Mouse (Mus musculus): Measurements from ENCODE around the gene Osbpl5.
A peak's percentile ranks its signal among the peaks of the same experiment; 100 is the strongest.

Osbpl5 gene

DNA sequence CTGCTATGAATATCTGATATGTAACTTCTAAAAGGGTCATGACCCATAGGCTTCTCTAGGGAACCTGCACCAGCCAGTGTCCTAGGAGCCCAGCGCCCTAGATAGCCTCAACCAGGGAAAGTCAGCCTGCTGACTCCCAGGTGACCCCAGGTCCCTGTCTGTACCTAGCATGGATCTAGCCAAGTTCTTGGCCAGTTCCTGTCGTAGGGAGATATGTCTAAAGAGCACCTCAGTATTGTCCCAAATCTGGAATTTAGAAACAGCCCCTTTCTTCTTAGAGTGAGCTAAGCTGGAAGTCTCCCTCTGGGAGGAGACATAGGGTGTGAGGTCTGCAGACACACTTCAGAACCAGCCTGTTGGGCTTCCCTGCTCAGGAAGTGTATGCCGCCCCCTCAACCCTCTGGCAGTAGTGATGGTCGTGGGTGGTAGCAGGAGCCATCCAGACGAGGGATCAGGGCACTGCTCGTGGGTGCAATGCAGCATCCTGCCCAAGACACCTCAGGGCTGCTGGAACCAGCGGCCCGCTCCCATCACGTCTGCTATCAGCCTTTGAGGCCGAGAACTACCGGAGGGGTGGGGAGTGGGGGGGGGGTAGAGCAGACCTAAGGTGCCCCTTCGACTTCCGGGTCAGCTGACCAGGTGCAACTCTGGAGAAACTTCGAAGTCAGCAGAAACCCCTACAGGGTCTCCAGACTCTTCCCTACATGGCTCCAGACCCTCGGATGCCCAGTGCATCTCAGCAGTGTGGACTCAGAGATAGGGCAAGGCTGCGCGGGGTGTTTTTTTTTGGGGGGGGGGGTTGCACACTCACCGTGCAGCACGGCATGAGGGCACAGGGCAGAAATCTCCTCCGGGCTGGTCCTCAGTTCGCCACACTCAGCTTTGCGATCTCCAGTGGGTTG is at the start of gene Osbpl5:
Gene Osbpl5 (minus strand): TSS at position 861 of the 902 bp plus-strand sequence.
- DNase-seq (ENCODE audit: low read depth, low spot score), result peak; percentile 44

DNA sequence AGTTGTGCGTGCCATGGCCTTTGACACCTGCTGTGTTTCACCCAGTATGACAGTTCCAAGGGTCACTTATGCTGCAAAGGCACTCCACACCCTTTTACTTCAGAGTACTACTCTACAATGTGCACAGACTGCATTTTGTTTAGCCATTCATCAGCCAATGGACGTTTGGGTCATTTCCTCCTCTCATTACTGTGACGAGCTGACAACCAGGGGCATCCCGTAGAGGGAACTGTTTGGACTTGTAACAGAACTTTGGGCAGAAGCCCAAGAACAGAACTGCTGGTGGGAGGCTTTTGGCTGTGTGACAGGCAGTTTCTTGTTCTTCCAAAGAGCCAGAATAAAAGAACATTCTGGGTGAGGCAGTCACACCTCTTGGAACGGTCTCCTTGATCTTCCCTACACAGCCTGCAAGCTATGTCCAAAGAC is 48.4 kb upstream of the Osbpl5 start:
- no peak for DNase-seq (ENCODE audit: low read depth, low spot score)

DNA sequence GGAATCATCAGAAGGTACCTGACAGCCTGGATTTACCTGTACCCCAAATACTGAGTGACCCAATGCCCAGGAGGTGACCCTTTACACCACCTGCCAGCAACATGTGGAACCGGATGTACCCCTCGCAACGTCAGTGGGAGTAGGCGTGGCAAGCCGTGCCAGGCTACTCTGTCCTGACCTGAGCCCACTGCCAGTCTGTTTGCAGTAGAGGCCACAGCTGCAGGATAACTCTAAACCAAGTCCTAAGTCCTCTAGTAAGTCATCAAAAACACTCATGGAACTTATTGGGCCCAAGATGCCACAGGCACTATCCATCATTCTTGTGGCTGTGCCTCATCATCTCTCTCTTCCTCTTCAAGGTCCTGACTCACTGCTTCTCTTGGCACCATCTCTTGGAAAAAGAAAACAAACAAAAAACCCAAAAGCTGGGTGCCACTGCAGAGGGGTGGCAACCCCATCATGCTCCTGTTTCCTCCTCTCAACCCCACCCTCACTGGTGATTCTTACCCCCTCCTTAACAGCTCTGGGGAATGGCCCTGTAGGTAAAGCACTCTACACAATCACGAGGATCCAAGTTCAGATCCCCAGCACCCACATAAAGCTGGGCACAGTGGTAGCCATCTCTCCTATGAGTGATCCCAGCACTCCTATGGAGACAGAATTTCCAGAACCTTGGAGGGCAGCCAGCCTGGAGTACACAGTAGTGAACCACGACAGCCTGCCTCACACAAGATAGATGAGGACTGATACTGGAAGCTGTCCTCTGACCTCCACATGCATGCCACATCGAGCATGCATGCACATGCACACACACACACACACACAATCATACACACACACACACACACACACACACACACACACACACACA is 44.6 kb upstream of the Osbpl5 start:
- DNase-seq (ENCODE audit: low read depth, low spot score), result no peak

- DNase-seq (ENCODE audit: low read depth, low spot score), result no peak
Observed at GRCm38 (mm10) chr7:143800770-143801169, 44.0 kb upstream of the Osbpl5 start.

- no peak for DNase-seq (ENCODE audit: low read depth, low spot score)
Observed at GRCm38 (mm10) chr7:143798783-143799182, 42.0 kb upstream of the Osbpl5 start.

DNA sequence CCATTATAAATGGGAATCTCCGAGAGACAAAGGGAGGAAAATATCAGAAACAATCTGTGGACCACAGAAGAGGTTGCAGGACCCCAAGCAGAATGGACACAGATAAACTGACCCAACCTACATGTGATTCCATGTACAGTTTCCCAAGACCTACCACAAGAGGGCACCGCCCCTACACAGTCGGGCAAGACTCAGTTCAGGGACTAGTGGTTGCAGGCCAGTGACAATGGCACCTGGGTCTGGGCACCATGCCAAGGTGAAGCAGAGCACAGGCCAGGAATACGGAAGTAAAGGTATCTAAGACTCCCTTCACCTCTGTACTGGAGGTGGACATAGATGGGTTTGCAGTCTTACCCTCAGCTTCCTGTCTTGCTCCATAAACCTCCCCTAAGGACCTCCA is 36.3 kb upstream of the Osbpl5 start:
- peak; percentile 68 for DNase-seq (ENCODE audit: low read depth, low spot score)

- DNase-seq (ENCODE audit: low read depth, low spot score), result no peak
Observed at GRCm38 (mm10) chr7:143792336-143792985, 35.7 kb upstream of the Osbpl5 start.

DNA sequence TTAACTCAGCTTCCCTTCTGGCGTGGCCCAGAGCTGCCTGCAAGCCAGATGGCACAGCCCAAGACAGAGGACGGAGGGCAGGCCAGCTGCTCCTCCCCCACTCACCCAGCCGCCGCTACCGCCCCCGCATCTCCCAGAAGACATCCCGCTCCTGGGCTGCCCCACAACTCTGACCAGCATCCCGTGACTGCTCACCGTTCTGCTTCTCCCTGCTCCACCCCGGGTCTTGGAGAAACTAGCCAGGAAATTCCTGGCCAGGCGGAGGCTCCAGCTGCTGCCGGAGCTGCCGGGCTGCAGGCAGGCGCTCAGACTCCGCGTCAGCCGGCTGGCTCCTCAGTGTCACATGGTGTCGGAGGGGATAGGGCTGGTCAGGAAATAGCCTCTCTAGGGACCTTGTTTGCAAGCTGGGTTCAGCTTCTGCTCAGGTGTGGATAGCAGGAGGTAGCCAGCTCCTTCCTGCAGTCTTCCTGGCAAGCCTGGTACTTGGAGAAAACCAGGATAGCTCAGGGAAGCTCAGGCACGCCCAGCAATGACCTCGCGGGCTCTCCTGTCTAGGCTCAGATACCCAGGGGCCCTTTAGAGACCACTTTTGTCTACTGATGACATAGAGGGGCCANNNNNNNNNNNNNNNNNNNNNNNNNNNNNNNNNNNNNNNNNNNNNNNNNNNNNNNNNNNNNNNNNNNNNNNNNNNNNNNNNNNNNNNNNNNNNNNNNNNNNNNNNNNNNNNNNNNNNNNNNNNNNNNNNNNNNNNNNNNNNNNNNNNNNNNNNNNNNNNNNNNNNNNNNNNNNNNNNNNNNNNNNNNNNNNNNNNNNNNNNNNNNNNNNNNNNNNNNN is 27.4 kb upstream of the Osbpl5 start, which contains the start of gene Mrgpre:
Gene Mrgpre (minus strand): TSS at position 505 of the 834 bp plus-strand sequence.
- peak; percentile 60 for DNase-seq (ENCODE audit: low read depth, low spot score)

DNA sequence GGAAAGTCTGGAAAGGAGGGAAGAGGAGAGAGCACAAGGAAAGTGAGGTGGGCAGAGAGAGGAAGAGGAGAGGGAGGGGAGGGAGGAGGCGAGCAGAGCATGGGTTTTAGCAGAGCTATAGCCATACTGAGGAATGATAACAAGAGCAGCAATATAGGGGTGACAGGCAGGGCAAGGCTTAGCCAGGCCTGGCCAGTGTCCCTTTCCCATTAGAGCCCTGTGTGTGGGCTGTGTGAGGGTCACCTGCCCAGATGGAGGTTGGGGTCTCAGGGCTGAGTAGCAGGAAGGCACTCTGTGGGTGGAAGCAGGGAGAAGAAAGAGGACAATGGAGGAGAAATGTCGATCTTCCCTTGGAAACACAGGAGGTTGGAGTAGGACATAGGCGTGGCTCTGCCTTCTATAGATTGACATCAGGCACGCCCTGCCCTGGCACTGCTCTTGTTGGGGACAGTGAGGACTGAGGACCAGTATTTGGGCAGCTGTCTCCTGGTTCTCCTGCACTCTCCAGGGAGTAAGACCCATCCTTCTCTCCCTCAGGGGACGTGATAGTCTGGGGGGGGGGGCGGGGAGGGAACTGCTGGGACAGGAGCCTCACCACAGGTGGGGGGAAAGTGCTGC is 26.7 kb upstream of the Osbpl5 start:
- DNase-seq (ENCODE audit: low read depth, low spot score), result no peak

- DNase-seq (ENCODE audit: low read depth, low spot score), result no peak
Observed at GRCm38 (mm10) chr7:143777375-143777774, 20.6 kb upstream of the Osbpl5 start.

DNA sequence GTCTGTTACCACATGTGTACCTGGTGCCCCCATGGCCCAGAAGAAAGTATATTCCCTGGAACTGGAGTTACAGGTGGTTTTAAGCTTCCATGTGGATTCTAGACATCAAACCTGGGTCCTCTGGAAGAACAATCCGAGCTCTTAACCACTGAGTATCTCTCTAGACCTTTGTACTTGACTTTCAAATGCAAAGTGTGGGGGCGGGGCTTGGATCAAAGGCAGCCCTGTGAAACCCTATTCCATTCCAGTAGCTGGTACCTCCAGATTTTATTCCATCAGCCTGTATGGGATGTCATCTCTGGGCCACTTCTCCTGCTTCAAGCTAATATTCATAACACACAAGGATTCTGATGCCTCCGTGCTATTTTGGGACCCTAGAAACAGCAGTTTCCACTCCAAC is 19.4 kb upstream of the Osbpl5 start:
- no peak for DNase-seq (ENCODE audit: low read depth, low spot score)

DNA sequence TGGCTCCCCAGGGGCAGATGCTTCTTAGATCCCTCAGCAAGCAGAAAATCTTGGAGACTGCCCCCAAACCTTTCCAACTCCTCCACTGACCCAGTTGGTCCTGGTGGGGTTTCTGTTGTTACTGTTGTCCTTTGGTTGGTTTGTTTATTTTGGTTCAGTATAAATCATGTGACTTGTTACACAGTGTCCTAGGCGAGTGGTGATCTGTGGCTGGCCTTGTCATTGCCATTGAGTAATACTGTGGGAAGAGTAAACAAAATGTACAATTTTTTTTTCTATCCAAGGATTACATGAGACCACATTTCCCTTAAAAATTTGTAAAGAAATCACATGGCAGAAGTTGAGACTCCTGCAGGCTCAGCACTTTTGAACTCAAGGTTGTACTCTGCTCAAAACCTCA is 12.7 kb upstream of the Osbpl5 start:
- DNase-seq (ENCODE audit: low read depth, low spot score), result no peak

DNA sequence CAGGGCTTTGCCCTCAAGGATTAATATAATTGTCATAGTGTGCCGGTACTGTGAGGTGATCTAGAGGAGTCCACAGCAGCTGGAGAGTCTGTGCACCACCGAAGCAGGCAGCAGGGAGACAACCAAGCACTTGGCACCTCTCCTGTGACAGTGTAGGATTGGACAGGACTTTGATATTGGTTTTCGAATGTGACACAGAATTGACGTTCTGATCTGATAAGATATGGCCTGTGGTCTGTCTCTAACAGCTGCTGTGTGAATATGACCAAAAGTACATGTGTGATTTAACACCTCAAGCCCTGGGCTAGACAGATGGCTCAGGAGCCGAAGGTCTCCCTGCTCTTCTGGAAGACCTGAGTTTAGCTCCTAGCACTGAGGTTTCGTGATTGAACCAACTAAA is 11.5 kb upstream of the Osbpl5 start:
- DNase-seq (ENCODE audit: low read depth, low spot score), result no peak

GRCm38 (mm10) chr7:143766893-143767292 is 10.1 kb upstream of the Osbpl5 start, which contains the start of gene Mrgprg:
Gene Mrgprg (minus strand): TSS chr7:143766993.
- no peak for DNase-seq (ENCODE audit: low read depth, low spot score)

- DNase-seq (ENCODE audit: low read depth, low spot score), result no peak
Observed at GRCm38 (mm10) chr7:143764876-143765530, 8.2 kb upstream of the Osbpl5 start.

GRCm38 (mm10) chr7:143763794-143764193 is 7.0 kb upstream of the Osbpl5 start:
- DNase-seq (ENCODE audit: low read depth, low spot score), result peak; percentile 78

DNA sequence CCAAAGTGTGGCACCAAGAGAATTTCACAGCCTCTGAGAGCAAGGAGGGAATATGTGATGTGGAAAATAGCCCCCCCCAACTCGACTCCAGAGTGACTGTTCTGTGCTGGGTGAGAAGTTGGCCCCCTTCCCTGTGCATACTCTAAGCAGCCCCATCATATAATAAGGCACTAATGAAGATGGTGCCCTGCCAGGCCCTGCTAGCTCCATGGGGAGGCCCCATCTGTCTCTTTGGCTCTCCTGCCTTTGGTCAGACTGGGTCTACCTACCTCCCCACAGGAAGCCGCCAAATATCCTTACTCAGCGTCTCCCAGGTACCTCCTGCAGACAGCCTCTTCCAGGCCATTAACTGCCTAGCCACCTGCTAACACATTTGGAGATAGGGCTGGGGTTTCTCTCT is 2.2 kb upstream of the Osbpl5 start:
- no peak for DNase-seq (ENCODE audit: low read depth, low spot score)

DNA sequence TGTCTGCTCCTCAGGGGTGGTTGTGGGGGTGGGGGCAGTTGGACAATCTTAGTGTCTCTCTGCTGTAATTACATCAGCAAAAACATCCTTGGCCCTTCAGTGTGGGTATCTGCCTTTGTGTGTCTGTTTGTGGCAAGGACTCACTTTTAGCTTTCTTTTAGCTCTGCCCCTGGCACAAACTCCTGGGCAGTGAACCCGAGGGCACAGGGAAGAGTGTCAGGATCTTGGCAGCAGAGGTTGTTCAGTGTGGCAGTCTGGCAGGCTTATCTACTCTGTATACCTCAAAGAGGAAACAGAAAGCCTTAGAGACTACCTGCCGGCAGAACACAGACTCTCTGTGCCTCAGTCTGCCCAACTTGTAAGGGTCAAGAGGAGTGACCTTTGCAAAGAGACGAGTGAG is 911 bp upstream of the Osbpl5 start:
- no peak for DNase-seq (ENCODE audit: low read depth, low spot score)

DNA sequence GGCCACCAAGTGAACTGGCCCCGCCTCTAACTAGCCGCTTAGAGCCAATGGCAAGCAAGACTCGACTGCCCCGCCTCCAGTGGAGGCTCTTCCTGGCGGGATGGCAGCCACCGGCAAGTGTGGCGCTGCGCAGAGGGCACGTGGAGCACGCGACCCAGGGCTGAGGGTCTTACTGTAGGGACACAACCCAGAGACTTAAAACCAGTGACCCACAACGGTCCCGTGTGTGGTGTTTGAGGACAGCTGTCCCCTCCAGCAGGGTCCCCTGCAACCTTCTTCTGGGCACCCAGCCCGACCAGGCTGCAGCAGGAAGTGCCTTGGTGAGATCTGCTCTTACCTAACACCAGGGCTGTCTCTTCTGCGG is 224 bp upstream of the Osbpl5 start:
- peak; percentile 91 for DNase-seq (ENCODE audit: low read depth, low spot score)
